Mouse (Mus musculus): ENCODE data around the gene St6galnac4. TPM values are rescaled to one million over a fixed set of nuclear protein-coding genes. Genes with fewer than 3 reads are reported as not detected.

St6galnac4 gene
- polyA plus RNA-seq (2014; fragmentation: Nextera tagmentation; extraction: Ambion mirVana), result 12.9 and 13.4 TPM in 2 replicates

- WGBS, result under 1% methylated on average over 35 of the region's 38 CpGs
- Histone ChIP-seq H3K27ac (ENCODE audit: low read depth, low read length) (no peak within 1 kb of the TSS), H3K4me2 (replicated peaks; ENCODE audit: low read depth, low read length) (peak within 1 kb of the TSS; percentile 66), H3K9me3 (ENCODE audit: control insufficient read depth, low read length) (no peaks in the 10 kb centered on the region), H3K36me3 (ENCODE audit: control insufficient read depth, insufficient read depth, low read length) (no peaks in the 10 kb centered on the region), H3K4me1 (replicated peaks; ENCODE audit: control insufficient read depth, insufficient read depth, low read length) (no peaks in the 10 kb centered on the region), H3K4me3 (ENCODE audit: low read depth, low read length) (peak within 1 kb of the TSS; percentile 45), H3K27me3 (ENCODE audit: control insufficient read depth, insufficient read depth, low read length) (peaks cover 9% of the 10 kb centered on the region; the same call in 1 of the 2 replicates), H3K9ac (ENCODE audit: low read depth, low read length) (peak within 1 kb of the TSS; percentile 65)
- ATAC-seq (ENCODE audit: low FRiP score), result peak; percentile 71
- DNase-seq (ENCODE audit: low spot score), result peak; percentile 96
Observed at GRCm38 (mm10) chr2:32586871-32587351, at the start of gene St6galnac4. TSS of gene St6galnac4 (plus strand) at chr2:32587095.

- 14% methylated on average over 9 of the region's 9 CpGs for WGBS
- Histone ChIP-seq H3K4me2 (replicated peaks; ENCODE audit: low read depth, low read length) (peak overlapping the region; percentile 87), H3K9ac (ENCODE audit: low read depth, low read length) (peak overlapping the region; percentile 93), H3K27ac (ENCODE audit: low read depth, low read length) (no peak overlapping the region), H3K4me3 (ENCODE audit: low read depth, low read length) (peak overlapping the region; percentile 93), H3K36me3 (ENCODE audit: control insufficient read depth, insufficient read depth, low read length) (no peaks in the 10 kb centered on the region), H3K9me3 (ENCODE audit: control insufficient read depth, low read length) (no peaks in the 10 kb centered on the region), H3K27me3 (ENCODE audit: control insufficient read depth, insufficient read depth, low read length) (no peaks in the 10 kb centered on the region), H3K4me1 (replicated peaks; ENCODE audit: control insufficient read depth, insufficient read depth, low read length) (peaks cover 14% of the 10 kb centered on the region)
- ATAC-seq (ENCODE audit: low FRiP score), result no peak
- DNase-seq (ENCODE audit: low spot score), result peak; percentile 30
Observed at GRCm38 (mm10) chr2:32537360-32537905, 49.5 kb upstream of the St6galnac4 start.

GRCm38 (mm10) chr2:32537941-32538340 lies 49.0 kb upstream of the St6galnac4 start:
- H3K27me3 ChIP-seq (ENCODE audit: control insufficient read depth, insufficient read depth, low read length), result no peaks in the 10 kb centered on the region
- peaks cover 14% of the 10 kb centered on the region for H3K4me1 ChIP-seq (replicated peaks; ENCODE audit: control insufficient read depth, insufficient read depth, low read length)
- H3K4me2 ChIP-seq (replicated peaks; ENCODE audit: low read depth, low read length), result peak overlapping the region; percentile 87
- peak overlapping the region; percentile 93 for H3K4me3 ChIP-seq (ENCODE audit: low read depth, low read length)
- no peak for ATAC-seq (ENCODE audit: low FRiP score)
- no peak overlapping the region for H3K27ac ChIP-seq (ENCODE audit: low read depth, low read length)
- DNase-seq (ENCODE audit: low spot score), result no peak
- no peak overlapping the region for H3K9ac ChIP-seq (ENCODE audit: low read depth, low read length)
- H3K36me3 ChIP-seq (ENCODE audit: control insufficient read depth, insufficient read depth, low read length), result no peaks in the 10 kb centered on the region
- WGBS, result 77% methylated on average over 5 of the region's 5 CpGs
- no peaks in the 10 kb centered on the region for H3K9me3 ChIP-seq (ENCODE audit: control insufficient read depth, low read length)

- 75% methylated on average over 4 of the region's 4 CpGs for WGBS
- Histone ChIP-seq H3K4me3 (ENCODE audit: low read depth, low read length) (no peak overlapping the region), H3K9ac (ENCODE audit: low read depth, low read length) (no peak overlapping the region), H3K27me3 (ENCODE audit: control insufficient read depth, insufficient read depth, low read length) (no peaks in the 10 kb centered on the region), H3K36me3 (ENCODE audit: control insufficient read depth, insufficient read depth, low read length) (no peaks in the 10 kb centered on the region), H3K9me3 (ENCODE audit: control insufficient read depth, low read length) (no peaks in the 10 kb centered on the region), H3K4me2 (replicated peaks; ENCODE audit: low read depth, low read length) (0 out of 2 replicates have a peak overlapping the region, but pooled peaks have one; percentile 87), H3K27ac (ENCODE audit: low read depth, low read length) (no peak overlapping the region), H3K4me1 (replicated peaks; ENCODE audit: control insufficient read depth, insufficient read depth, low read length) (peaks cover 14% of the 10 kb centered on the region)
- DNase-seq (ENCODE audit: low spot score) (no peak), ATAC-seq (ENCODE audit: low FRiP score) (no peak)
Observed at GRCm38 (mm10) chr2:32538461-32538860, 48.4 kb upstream of the St6galnac4 start.

GRCm38 (mm10) chr2:32539452-32539981 lies 47.4 kb upstream of the St6galnac4 start:
- 80% methylated on average over 14 of the region's 14 CpGs for WGBS
- no peak for ATAC-seq (ENCODE audit: low FRiP score)
- no peak overlapping the region for H3K9ac ChIP-seq (ENCODE audit: low read depth, low read length)
- H3K36me3 ChIP-seq (ENCODE audit: control insufficient read depth, insufficient read depth, low read length), result no peaks in the 10 kb centered on the region
- no peak overlapping the region for H3K4me2 ChIP-seq (replicated peaks; ENCODE audit: low read depth, low read length)
- no peaks in the 10 kb centered on the region for H3K27me3 ChIP-seq (ENCODE audit: control insufficient read depth, insufficient read depth, low read length)
- DNase-seq (ENCODE audit: low spot score), result no peak
- no peaks in the 10 kb centered on the region for H3K9me3 ChIP-seq (ENCODE audit: control insufficient read depth, low read length)
- H3K4me3 ChIP-seq (ENCODE audit: low read depth, low read length), result no peak overlapping the region
- H3K27ac ChIP-seq (ENCODE audit: low read depth, low read length), result no peak overlapping the region
- peaks cover 14% of the 10 kb centered on the region for H3K4me1 ChIP-seq (replicated peaks; ENCODE audit: control insufficient read depth, insufficient read depth, low read length)

- no peak for DNase-seq (ENCODE audit: low spot score)
- H3K4me2 ChIP-seq (replicated peaks; ENCODE audit: low read depth, low read length), result no peak overlapping the region
- H3K4me3 ChIP-seq (ENCODE audit: low read depth, low read length), result no peak overlapping the region
- peaks cover 12% of the 10 kb centered on the region for H3K4me1 ChIP-seq (replicated peaks; ENCODE audit: control insufficient read depth, insufficient read depth, low read length)
- H3K27ac ChIP-seq (ENCODE audit: low read depth, low read length), result no peak overlapping the region
- WGBS, result 92% methylated on average over 2 of the region's 2 CpGs
- no peak overlapping the region for H3K9ac ChIP-seq (ENCODE audit: low read depth, low read length)
- no peaks in the 10 kb centered on the region for H3K27me3 ChIP-seq (ENCODE audit: control insufficient read depth, insufficient read depth, low read length)
- no peaks in the 10 kb centered on the region for H3K9me3 ChIP-seq (ENCODE audit: control insufficient read depth, low read length)
- no peaks in the 10 kb centered on the region for H3K36me3 ChIP-seq (ENCODE audit: control insufficient read depth, insufficient read depth, low read length)
- ATAC-seq (ENCODE audit: low FRiP score), result no peak
Observed at GRCm38 (mm10) chr2:32541333-32541908, 45.5 kb upstream of the St6galnac4 start.

GRCm38 (mm10) chr2:32541986-32542573 lies 44.8 kb upstream of the St6galnac4 start:
- WGBS, result 92% methylated on average over 4 of the region's 4 CpGs
- no peak overlapping the region for H3K4me2 ChIP-seq (replicated peaks; ENCODE audit: low read depth, low read length)
- peaks cover 10% of the 10 kb centered on the region for H3K4me1 ChIP-seq (replicated peaks; ENCODE audit: control insufficient read depth, insufficient read depth, low read length)

GRCm38 (mm10) chr2:32543031-32543449 lies 43.9 kb upstream of the St6galnac4 start:
- H3K36me3 ChIP-seq (ENCODE audit: control insufficient read depth, insufficient read depth, low read length), result no peaks in the 10 kb centered on the region
- no peak overlapping the region for H3K4me2 ChIP-seq (replicated peaks; ENCODE audit: low read depth, low read length)
- no peaks in the 10 kb centered on the region for H3K27me3 ChIP-seq (ENCODE audit: control insufficient read depth, insufficient read depth, low read length)
- DNase-seq (ENCODE audit: low spot score) (no peak), ATAC-seq (ENCODE audit: low FRiP score) (no peak)
- no peak overlapping the region for H3K27ac ChIP-seq (ENCODE audit: low read depth, low read length)
- H3K9me3 ChIP-seq (ENCODE audit: control insufficient read depth, low read length), result no peaks in the 10 kb centered on the region
- 94% methylated on average over 3 of the region's 3 CpGs for WGBS
- no peak overlapping the region for H3K4me3 ChIP-seq (ENCODE audit: low read depth, low read length)
- peaks cover under 1% of the 10 kb centered on the region for H3K4me1 ChIP-seq (replicated peaks; ENCODE audit: control insufficient read depth, insufficient read depth, low read length)
- no peak overlapping the region for H3K9ac ChIP-seq (ENCODE audit: low read depth, low read length)

More at GRCm38 (mm10) chr2:32541986-32542573, 44.8 kb upstream of the St6galnac4 start:
- H3K36me3 ChIP-seq (ENCODE audit: control insufficient read depth, insufficient read depth, low read length), result no peaks in the 10 kb centered on the region
- ATAC-seq (ENCODE audit: low FRiP score) (no peak), DNase-seq (ENCODE audit: low spot score) (no peak)
- no peak overlapping the region for H3K9ac ChIP-seq (ENCODE audit: low read depth, low read length)
- no peaks in the 10 kb centered on the region for H3K27me3 ChIP-seq (ENCODE audit: control insufficient read depth, insufficient read depth, low read length)
- no peaks in the 10 kb centered on the region for H3K9me3 ChIP-seq (ENCODE audit: control insufficient read depth, low read length)
- no peak overlapping the region for H3K4me3 ChIP-seq (ENCODE audit: low read depth, low read length)
- no peak overlapping the region for H3K27ac ChIP-seq (ENCODE audit: low read depth, low read length)
